In the genomic region with DNA sequence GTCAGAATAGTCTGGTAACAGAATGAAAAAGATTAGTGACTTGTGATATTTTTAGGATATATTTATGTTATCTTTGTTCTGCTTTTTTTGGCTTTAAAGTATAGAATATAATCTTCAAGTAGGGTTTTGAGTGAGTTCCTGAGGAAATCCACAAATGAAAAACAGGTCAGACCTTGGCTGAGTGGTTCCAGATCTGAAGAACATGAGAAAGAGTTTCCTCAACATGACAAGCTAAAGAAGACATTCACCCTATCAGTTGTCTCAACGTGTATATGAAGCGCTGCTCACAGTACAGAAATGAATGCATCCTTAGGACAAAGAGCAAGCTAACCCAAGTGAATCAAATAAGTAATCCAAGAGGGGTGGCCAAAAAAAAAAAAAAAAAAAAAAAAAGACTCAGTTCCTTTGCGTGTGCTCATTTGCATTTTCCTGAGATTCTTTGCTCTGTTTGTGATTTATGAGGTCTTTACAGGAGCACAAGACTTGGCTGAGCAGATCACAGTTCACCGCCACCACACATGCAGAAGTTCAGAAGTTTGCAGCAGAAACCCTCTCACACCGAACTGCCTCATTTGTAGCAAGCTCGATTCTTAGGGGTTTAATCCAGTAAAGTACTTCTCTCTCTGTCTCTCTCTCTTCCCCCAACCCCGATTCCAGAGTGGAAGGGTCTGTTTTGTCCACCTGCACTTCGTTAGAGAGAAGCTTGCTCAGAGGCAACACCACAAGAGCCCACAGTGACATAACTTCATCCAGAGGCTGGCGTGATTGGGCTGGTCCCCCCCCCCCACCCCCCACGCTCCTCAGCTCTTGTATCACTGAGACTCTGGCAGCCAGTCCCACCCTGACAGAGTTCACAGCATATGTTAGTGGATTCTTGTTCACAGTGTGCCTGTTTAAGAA, we compare ENCODE assay signal across 8 mouse cellular contexts. TPM values are rescaled to one million over a fixed set of nuclear protein-coding genes. Genes with fewer than 3 reads are reported as not detected.
DNase-seq lines count a peak whose midpoint lies in the region; ATAC-seq lines count a peak whose summit lies in the region.

Gene Lum, plus strand, starts transcription at position 172 of the 900 bp plus-strand sequence.

- no peak within 1 kb of the TSS for H3K9ac ChIP-seq in neural tube, embryonic 11.5 days (ENCODE audit: low read length)

- H3K36me3 ChIP-seq in neural tube, embryonic 11.5 days (ENCODE audit: control insufficient read depth, insufficient read depth, low read length): no peaks in the 10 kb centered on the region

- ATAC-seq in neural tube, embryonic 11.5 days (ENCODE audit: insufficient read depth, low FRiP score, low TSS enrichment): no peak; the same call in 1 of the 2 replicates

- 54% methylated on average over 10 of the region's 10 CpGs for WGBS in neural tube, embryonic 11.5 days

- no peak within 1 kb of the TSS for H3K27ac ChIP-seq in neural tube, embryonic 11.5 days (ENCODE audit: low read depth, low read length)

- no peak for DNase-seq in urinary bladder, adult 2 months (ENCODE audit: low spot score)
- no peak for DNase-seq in urinary bladder, postnatal 25 days (ENCODE audit: low spot score)
- DNase-seq in gastrocnemius, postnatal 14 days: peak; percentile 31
- DNase-seq in hindlimb bud, embryonic 11.5 days (ENCODE audit: extremely low spot score, low read depth, low spot score): peak; percentile 33
- DNase-seq in neural tube, embryonic 11.5 days (ENCODE audit: low spot score): peak; percentile 27
- DNase-seq in spleen, adult 12 weeks (ENCODE audit: low spot score): no peak
- no peak for DNase-seq in Muller cell, postnatal 12 days (ENCODE audit: inconsistent ontology term)
- no peak for DNase-seq in frontal cortex, postnatal 10 days (ENCODE audit: low spot score in 2 of 2)

- intact Hi-C loops in gastrocnemius, postnatal 14 days (cut with DNase I; ENCODE audit: low total_unique reads): no loop called here

- H3K4me3 ChIP-seq in neural tube, embryonic 11.5 days (ENCODE audit: low read depth, low read length): no peak within 1 kb of the TSS

- no peaks in the 10 kb centered on the region for H3K9me3 ChIP-seq in neural tube, embryonic 11.5 days (ENCODE audit: control insufficient read depth, low read length)

- H3K27me3 ChIP-seq in neural tube, embryonic 11.5 days (ENCODE audit: control insufficient read depth, insufficient read depth, low read length): no peaks in the 10 kb centered on the region

- H3K4me2 ChIP-seq in neural tube, embryonic 11.5 days (ENCODE audit: low read depth): no peak within 1 kb of the TSS

- H3K4me1 ChIP-seq in neural tube, embryonic 11.5 days (ENCODE audit: control insufficient read depth, insufficient read depth, low read length): 0 out of 2 replicates have a peak, but pooled peaks cover 3% of the 10 kb centered on the region

RNA-seq across cellular contexts. Expression of gene Lum, which starts in this region (rescaled TPM):
- polyA plus RNA-seq in urinary bladder, adult 2 months (2012; rRNA removed): 387 and 481 TPM in 2 replicates
- total RNA-seq in gastrocnemius, postnatal 14 days (2021): 10 to 100 TPM; 36.7 to 56.8 TPM
- 49.6 and 58.9 TPM in 2 replicates for polyA plus RNA-seq in neural tube, embryonic 11.5 days (2014; fragmentation: Nextera tagmentation; extraction: Ambion mirVana)

Comparison
In these comparisons a context has a peak if more than half of its experiments do, and no peak if none do; other contexts are left out.
1. DNase-seq: peak in gastrocnemius, postnatal 14 days (single experiment), hindlimb bud, embryonic 11.5 days (single experiment) and neural tube, embryonic 11.5 days (single experiment); none in urinary bladder, adult 2 months (single experiment), urinary bladder, postnatal 25 days (single experiment), spleen, adult 12 weeks (single experiment), Muller cell, postnatal 12 days (single experiment) and frontal cortex, postnatal 10 days (0 of 2).